Comparison of ENCODE assay signal across 9 mouse cellular contexts in the genomic region with DNA sequence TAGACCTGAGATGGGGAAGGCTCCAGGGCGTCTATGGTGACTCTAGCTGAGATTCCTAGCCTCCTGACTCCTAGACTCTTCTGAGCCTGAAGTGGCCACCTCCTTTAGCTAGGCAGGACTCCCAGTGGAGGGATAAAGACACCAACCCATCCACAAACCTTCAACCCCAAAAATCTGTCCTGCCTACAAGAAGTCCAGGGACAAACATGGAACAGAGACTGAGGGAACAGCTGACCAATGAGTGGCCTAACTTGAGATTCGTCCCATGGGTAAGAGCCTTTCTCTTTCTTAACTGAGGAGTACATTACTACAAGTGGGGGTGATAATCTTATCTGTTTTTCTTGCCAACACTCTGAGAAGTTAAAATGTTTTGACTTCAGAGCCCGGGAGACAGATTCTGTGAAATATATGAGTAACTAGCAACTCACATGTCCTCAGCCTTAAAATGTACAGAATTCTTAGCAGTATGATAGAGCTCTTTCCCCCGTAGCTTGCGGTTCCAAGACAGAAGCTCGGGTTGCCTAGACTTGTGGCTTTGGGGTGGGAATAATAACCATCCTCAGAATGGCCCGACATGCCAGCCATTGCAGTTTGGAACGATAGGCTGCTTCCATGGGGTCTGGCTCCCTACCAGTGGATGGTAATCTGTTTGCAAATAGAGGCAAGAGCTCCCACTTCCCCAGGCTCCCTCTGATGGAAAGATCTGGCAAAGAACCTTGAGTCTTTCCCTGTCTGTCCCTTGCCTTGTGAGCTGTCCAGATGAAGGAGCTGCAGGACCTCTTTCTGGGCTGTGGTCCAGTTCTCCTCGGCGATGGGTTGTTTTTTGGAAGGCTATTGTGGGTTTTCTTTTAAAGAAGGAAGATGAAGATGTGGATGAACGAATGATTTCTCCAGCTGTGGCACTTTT. TPM values are rescaled to one million over a fixed set of nuclear protein-coding genes. Genes with fewer than 3 reads are reported as not detected.
DNase-seq lines count a peak whose midpoint lies in the region; ATAC-seq lines count a peak whose summit lies in the region.
"Had no signal": no experiment of that assay in that cellular context is flagged by ENCODE, and none has a peak within 500 bp of the region (broad histone marks: within the 10 kb centered on the region; RNA-seq: fewer than 3 reads in every experiment).

No protein-coding gene starts in this region.

- H3K4me3 ChIP-seq in embryonic facial prominence, embryonic 14.5 days (ENCODE audit: low read depth, low read length) = no peak overlapping the region
- no peak overlapping the region for H3K4me3 ChIP-seq in embryonic facial prominence, embryonic 10.5 days
- H3K4me3 ChIP-seq in neural tube, embryonic 15.5 days (replicated peaks) = no peak overlapping the region
- H3K4me3 ChIP-seq in kidney, embryonic 15.5 days (replicated peaks) = no peak overlapping the region
- no peak overlapping the region for H3K4me3 ChIP-seq in midbrain, embryonic 10.5 days
- H3K4me3 ChIP-seq: liver, embryonic 15.5 days had no signal

- no peak overlapping the region for H3K4me2 ChIP-seq in embryonic facial prominence, embryonic 14.5 days (ENCODE audit: low read depth, low read length)
- no peak overlapping the region for H3K4me2 ChIP-seq in neural tube, embryonic 15.5 days
- H3K4me2 ChIP-seq in kidney, embryonic 15.5 days = 0 out of 2 replicates have a peak overlapping the region, but pooled peaks have one; percentile 1
- H3K4me2 ChIP-seq: liver, embryonic 15.5 days had no signal

- ATAC-seq in embryonic facial prominence, embryonic 14.5 days (ENCODE audit: low read depth) = peak; percentile 42; the same call in 1 of the 2 replicates
- no peak for ATAC-seq in neural tube, embryonic 15.5 days (ENCODE audit: low FRiP score)
- no peak for ATAC-seq in kidney, embryonic 15.5 days (replicated peaks; ENCODE audit: low FRiP score)
- ATAC-seq in activated CD4-positive, CD25-positive, alpha-beta regulatory T cell, adult 4 months = no peak

- no peaks in the 10 kb centered on the region; the same call in 1 of the 2 replicates for H3K27me3 ChIP-seq in embryonic facial prominence, embryonic 14.5 days (replicated peaks; ENCODE audit: control insufficient read depth, insufficient read depth, low read length)
- H3K27me3 ChIP-seq in embryonic facial prominence, embryonic 10.5 days (replicated peaks; ENCODE audit: low read depth, poor library complexity, severe bottlenecking) = peaks cover 77% of the 10 kb centered on the region
- peaks cover 30% of the 10 kb centered on the region for H3K27me3 ChIP-seq in neural tube, embryonic 15.5 days (replicated peaks)
- H3K27me3 ChIP-seq in kidney, embryonic 15.5 days = no peaks in the 10 kb centered on the region
- peaks cover 86% of the 10 kb centered on the region for H3K27me3 ChIP-seq in midbrain, embryonic 10.5 days (ENCODE audit: low read depth, poor library complexity, severe bottlenecking)

- no peak overlapping the region for H3K27ac ChIP-seq in embryonic facial prominence, embryonic 14.5 days (replicated peaks; ENCODE audit: low read depth, low read length)
- H3K27ac ChIP-seq in embryonic facial prominence, embryonic 10.5 days (replicated peaks) = no peak overlapping the region
- H3K27ac ChIP-seq in neural tube, embryonic 15.5 days (replicated peaks) = peak overlapping the region; percentile 37; the same call in 1 of the 2 replicates
- peak overlapping the region; percentile 62 for H3K27ac ChIP-seq in kidney, embryonic 15.5 days
- no peak overlapping the region for H3K27ac ChIP-seq in midbrain, embryonic 10.5 days (replicated peaks)

- WGBS in embryonic facial prominence, embryonic 14.5 days = 51% methylated on average over 11 of the region's 11 CpGs
- 73% methylated on average over 11 of the region's 11 CpGs for WGBS in embryonic facial prominence, embryonic 10.5 days
- 67% methylated on average over 11 of the region's 11 CpGs for WGBS in neural tube, embryonic 15.5 days
- WGBS in kidney, embryonic 15.5 days = 61% methylated on average over 11 of the region's 11 CpGs
- 76% methylated on average over 11 of the region's 11 CpGs for WGBS in midbrain, embryonic 10.5 days

- DNase-seq in embryonic facial prominence, embryonic 14.5 days (ENCODE audit: low spot score) = peak; percentile 80
- DNase-seq in embryonic facial prominence, embryonic 10.5 days (ENCODE audit: low spot score) = no peak
- DNase-seq in neural tube, embryonic 10.5 days (ENCODE audit: extremely low spot score, low spot score) = no peak
- DNase-seq in B cell, adult 2 months = no peak
- no peak for DNase-seq in midbrain, embryonic 10.5 days (ENCODE audit: low spot score)

- no peaks in the 10 kb centered on the region for H3K9me3 ChIP-seq in embryonic facial prominence, embryonic 14.5 days (ENCODE audit: control insufficient read depth, low read length)
- no peaks in the 10 kb centered on the region for H3K9me3 ChIP-seq in embryonic facial prominence, embryonic 10.5 days
- no peaks in the 10 kb centered on the region for H3K9me3 ChIP-seq in neural tube, embryonic 15.5 days (replicated peaks)
- no peaks in the 10 kb centered on the region for H3K9me3 ChIP-seq in kidney, embryonic 15.5 days (replicated peaks)
- H3K9me3 ChIP-seq in midbrain, embryonic 10.5 days (replicated peaks) = no peaks in the 10 kb centered on the region
- H3K9me3 ChIP-seq: liver, embryonic 15.5 days had no signal

- H3K9ac ChIP-seq in embryonic facial prominence, embryonic 14.5 days (ENCODE audit: low read depth, low read length) = no peak overlapping the region
- no peak overlapping the region for H3K9ac ChIP-seq in neural tube, embryonic 15.5 days (replicated peaks)
- H3K9ac ChIP-seq in kidney, embryonic 15.5 days = no peak overlapping the region
- H3K9ac ChIP-seq: liver, embryonic 15.5 days had no signal

- peaks cover 30% of the 10 kb centered on the region for H3K4me1 ChIP-seq in embryonic facial prominence, embryonic 14.5 days (ENCODE audit: control insufficient read depth, insufficient read depth, low read length)
- peaks cover 55% of the 10 kb centered on the region for H3K4me1 ChIP-seq in embryonic facial prominence, embryonic 10.5 days
- peaks cover 19% of the 10 kb centered on the region for H3K4me1 ChIP-seq in neural tube, embryonic 15.5 days
- H3K4me1 ChIP-seq in kidney, embryonic 15.5 days = peaks cover 50% of the 10 kb centered on the region
- H3K4me1 ChIP-seq in midbrain, embryonic 10.5 days = peaks cover 24% of the 10 kb centered on the region

- no peaks in the 10 kb centered on the region for H3K36me3 ChIP-seq in embryonic facial prominence, embryonic 14.5 days (ENCODE audit: control insufficient read depth, insufficient read depth, low read length)
- H3K36me3 ChIP-seq in embryonic facial prominence, embryonic 10.5 days (replicated peaks) = no peaks in the 10 kb centered on the region
- no peaks in the 10 kb centered on the region for H3K36me3 ChIP-seq in neural tube, embryonic 15.5 days
- no peaks in the 10 kb centered on the region for H3K36me3 ChIP-seq in kidney, embryonic 15.5 days
- no peaks in the 10 kb centered on the region for H3K36me3 ChIP-seq in midbrain, embryonic 10.5 days
- H3K36me3 ChIP-seq: liver, embryonic 15.5 days had no signal

RNA-seq across cellular contexts. Expression of gene Ets1, which starts 30.8 kb away (rescaled TPM):
- 32.7 and 35.8 TPM in 2 replicates for polyA plus RNA-seq in embryonic facial prominence, embryonic 14.5 days (2014; fragmentation: Nextera tagmentation; extraction: Ambion mirVana)
- polyA plus RNA-seq in embryonic facial prominence, embryonic 10.5 days (2016; fragmentation: Nextera tagmentation; extraction: Ambion mirVana) = 34.0 and 38.6 TPM in 2 replicates
- polyA plus RNA-seq in neural tube, embryonic 15.5 days (2015; fragmentation: Nextera tagmentation; extraction: Ambion mirVana) = 17.6 and 34.5 TPM in 2 replicates
- polyA plus RNA-seq in kidney, embryonic 15.5 days (2015; fragmentation: Nextera tagmentation; extraction: Ambion mirVana) = 66.0 and 68.4 TPM in 2 replicates
- 100 to 1,000 TPM; 724 to 833 TPM for polyA plus RNA-seq in activated CD4-positive, CD25-positive, alpha-beta regulatory T cell, adult 4 months (2017; shearing (Covaris generic))
- 25.7 and 26.2 TPM in 2 replicates for polyA plus RNA-seq in midbrain, embryonic 10.5 days (2016; fragmentation: Nextera tagmentation; extraction: Ambion mirVana)

Comparison
In these comparisons a context has a peak if more than half of its experiments do, and no peak if none do; other contexts are left out.
1. H3K27ac ChIP-seq: peak in neural tube, embryonic 15.5 days (single experiment) and kidney, embryonic 15.5 days (single experiment); none in embryonic facial prominence, embryonic 14.5 days (single experiment), embryonic facial prominence, embryonic 10.5 days (single experiment) and midbrain, embryonic 10.5 days (single experiment).
2. RNA of gene Ets1, which starts 30.8 kb away (polyA plus RNA-seq): 724 to 833 TPM in activated CD4-positive, CD25-positive, alpha-beta regulatory T cell, adult 4 months; 66.0 to 68.4 TPM in kidney, embryonic 15.5 days, 34.0 to 38.6 TPM in embryonic facial prominence, embryonic 10.5 days, 32.7 to 35.8 TPM in embryonic facial prominence, embryonic 14.5 days, 25.7 to 26.2 TPM in midbrain, embryonic 10.5 days and 17.6 to 34.5 TPM in neural tube, embryonic 15.5 days; every median in the first group is over 10 times any median in the second.